Mouse (Mus musculus) cortical plate, adult 2 months (tissue): ENCODE results near the gene Chrnd.

Experiments
- CTCF ChIP-seq: fragments of 200-500 bp; IDR thresholded peaks from 2 replicates; pipeline ENCODE4 v1.5.1; 2011; ENCODE audit warnings: mild to moderate bottlenecking, control low read depth, low read length; ENCODE audit not compliant: insufficient read depth; ENCODE audit errors: extremely low read depth
- POLR2A ChIP-seq: fragments of 200-500 bp; IDR thresholded peaks from 2 replicates; pipeline ENCODE4 v1.6.1; 2011; ENCODE audit warnings: mild to moderate bottlenecking, low read length, control low read depth; ENCODE audit not compliant: insufficient read depth; ENCODE audit errors: extremely low read depth

GRCm38 (mm10) chr1:87205038-87205437, 14.6 kb downstream of the Chrnd start:
- TF ChIP-seq CTCF, result no peak
- no peak for TF ChIP-seq POLR2A
